Mouse (Mus musculus): ENCODE measurements at regions not wholly inside any gene's neighbourhood (a gene's known extent, or its start where the extent isn't known, plus 50 kb on each side); places are given as distances from the start of the nearest gene placed in this dataset.

DNA sequence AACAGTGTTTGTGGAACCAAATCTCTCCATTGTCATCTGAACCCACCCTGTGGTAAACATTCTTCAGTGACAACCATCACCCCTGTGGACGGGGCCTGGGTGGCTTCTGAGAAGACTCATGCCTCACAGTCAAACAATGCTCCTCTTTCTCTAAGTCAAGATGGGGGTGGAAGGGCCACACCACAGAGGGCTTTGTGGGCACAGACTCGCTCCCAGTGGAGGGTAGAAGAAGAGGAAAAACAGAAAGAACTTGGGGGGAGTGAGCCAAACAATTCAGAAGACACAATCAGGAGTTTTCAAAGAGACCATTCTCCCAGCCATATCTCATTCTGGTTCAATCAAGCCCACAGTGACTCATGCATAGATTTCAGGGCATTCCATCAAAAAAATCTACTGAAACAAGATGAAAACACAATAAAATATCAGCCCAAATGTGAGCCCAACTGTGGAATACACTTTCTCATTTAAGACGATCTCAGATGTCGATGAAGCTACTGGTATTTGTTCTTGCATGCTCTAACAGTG, 339.7 kb downstream of the Setd4 start:
- no peak for DNase-seq (ENCODE audit: low spot score)

- no peak for DNase-seq (ENCODE audit: low spot score)
Measured at GRCm38 (mm10) chr16:93263141-93263815, 340.6 kb downstream of the Setd4 start.

DNA sequence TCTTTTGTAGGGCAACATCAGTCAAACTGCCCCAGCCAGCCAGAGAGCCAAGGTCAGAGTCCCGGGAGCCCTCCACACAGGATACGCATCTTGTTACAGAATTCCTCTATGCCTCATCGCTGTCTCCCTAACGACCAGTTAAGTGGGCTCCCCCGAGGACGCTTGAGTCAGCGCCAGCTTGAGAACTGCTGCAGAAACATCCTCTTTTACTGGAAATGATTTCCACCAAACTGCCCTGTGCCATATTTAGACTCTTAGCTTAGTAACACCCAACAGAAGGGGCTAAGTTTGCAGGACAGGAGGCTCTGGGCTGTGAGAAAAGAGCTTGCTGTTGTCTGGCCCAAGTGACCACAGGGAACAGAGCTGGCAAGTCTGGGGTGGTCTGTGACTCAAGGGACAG, 357.0 kb downstream of the Setd4 start:
- no peak for DNase-seq (ENCODE audit: low spot score)

DNA sequence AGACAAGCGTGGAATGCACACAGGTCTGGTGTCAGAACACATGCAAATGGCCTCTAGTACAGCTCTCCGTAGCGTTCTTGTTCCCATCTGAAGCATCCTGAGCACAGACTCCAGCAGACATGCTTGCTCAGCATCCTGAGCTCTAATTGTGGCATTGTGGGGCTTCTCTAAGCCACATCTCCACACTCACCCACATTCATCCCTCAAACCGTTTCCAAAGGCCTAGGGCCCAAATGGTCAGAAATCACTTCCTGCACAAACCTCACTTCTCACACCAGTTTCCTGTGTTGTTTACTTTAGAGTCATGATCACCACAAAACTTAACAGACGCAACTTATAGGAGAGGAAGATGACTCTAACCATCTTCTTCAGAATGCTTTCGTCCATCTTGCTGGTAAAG, 358.1 kb downstream of the Setd4 start:
- no peak for DNase-seq (ENCODE audit: low spot score)

DNA sequence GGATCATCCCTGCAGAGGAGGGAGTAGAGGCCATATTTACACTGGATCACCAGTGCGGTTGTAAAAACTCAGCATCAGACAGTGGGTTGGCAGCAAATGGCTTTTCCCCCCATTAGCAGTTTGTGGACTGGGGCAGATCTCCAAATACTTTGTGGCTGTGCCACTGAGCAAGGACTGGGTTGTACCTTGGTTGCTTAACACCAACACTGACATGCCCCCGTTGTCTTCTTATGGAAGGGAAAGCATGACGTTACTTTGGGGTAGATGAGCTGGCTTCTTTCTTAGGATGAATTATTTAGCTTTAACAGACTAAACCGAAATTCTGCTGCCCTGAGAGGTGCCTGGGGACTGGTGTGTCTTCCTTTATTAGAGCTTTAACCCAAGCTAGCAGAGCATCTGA, 365.0 kb downstream of the Setd4 start:
- DNase-seq (ENCODE audit: low spot score) = no peak

DNA sequence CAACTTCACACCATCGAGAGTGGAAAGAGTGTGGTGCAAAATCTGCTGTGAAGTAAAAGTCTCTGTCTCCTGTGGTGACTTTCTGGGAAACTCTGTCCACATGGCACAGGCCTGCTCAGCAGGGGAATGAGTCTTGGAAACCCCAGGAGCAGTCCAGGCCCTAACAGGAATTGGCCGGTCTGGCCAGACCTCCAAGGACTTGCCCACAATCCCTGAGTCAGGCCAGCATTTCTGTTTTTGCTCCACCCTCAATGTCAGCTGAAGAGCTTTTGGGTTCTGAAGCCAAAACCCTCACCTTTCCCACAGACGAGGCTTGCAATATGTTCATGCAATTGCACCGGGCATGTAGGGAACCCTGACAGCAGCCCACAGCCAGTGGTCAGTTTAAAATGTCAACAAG, 365.5 kb downstream of the Setd4 start:
- no peak for DNase-seq (ENCODE audit: low spot score)

DNA sequence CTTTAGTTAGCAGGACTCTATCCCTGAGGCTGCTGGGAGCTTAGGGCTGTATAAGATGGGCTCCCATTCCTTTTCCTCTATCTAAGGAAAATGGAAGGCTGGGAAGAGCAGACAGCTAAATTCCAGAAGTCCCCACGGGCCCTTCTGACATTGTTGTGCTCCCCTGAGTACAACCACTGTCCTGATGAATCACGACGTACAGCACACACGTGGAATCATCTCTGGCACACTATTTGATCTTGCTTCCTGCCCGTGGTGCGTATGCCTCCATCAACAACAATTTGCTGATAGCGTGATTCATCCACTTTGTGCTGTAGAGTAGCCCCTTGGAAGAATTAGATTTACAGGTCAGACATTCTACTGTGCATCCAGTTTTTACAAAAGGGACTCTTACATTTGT, 378.2 kb downstream of the Setd4 start:
- no peak for DNase-seq (ENCODE audit: low spot score)

DNA sequence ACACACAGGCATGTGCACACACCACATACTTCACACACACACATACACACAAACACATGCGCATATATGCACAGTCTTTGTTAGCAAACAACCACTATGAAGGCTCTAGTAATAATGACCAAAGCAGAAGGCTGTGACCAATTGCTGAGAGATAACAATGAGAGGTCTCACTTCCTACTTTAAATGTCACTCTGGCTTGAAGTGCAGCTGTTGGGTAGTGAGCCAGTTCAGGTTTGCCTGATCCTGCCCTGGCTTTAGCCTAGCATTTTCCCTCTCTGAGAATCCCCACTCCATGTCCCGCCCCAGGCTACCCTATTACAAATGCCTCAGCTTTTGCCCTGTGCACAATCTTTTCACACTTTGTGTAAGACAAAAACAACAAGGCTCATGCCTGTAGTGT, 378.7 kb downstream of the Setd4 start:
- no peak for DNase-seq (ENCODE audit: low spot score)

- no peak for DNase-seq (ENCODE audit: low spot score)
Measured at GRCm38 (mm10) chr16:93219731-93220130, 384.1 kb downstream of the Setd4 start.

DNA sequence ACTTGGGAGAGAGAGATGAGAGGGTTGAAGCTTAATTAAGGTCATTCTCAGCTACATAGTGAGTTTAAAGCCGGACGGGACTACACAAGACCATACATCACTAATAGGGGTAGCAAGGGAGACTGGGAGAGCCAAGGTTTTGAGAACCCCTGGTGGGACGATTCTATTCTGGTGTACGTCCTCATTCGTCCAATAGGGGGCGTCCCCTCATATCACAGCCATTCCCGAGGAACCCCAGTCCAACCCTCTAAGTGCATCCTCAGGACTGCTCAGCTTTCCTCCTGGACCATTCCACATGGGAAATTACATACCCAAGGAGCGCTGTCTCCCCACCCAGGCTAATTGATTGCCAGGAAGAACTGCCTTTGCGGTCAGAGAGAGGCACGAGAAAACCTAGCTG, 385.5 kb downstream of the Setd4 start:
- DNase-seq (ENCODE audit: low spot score) = no peak

DNA sequence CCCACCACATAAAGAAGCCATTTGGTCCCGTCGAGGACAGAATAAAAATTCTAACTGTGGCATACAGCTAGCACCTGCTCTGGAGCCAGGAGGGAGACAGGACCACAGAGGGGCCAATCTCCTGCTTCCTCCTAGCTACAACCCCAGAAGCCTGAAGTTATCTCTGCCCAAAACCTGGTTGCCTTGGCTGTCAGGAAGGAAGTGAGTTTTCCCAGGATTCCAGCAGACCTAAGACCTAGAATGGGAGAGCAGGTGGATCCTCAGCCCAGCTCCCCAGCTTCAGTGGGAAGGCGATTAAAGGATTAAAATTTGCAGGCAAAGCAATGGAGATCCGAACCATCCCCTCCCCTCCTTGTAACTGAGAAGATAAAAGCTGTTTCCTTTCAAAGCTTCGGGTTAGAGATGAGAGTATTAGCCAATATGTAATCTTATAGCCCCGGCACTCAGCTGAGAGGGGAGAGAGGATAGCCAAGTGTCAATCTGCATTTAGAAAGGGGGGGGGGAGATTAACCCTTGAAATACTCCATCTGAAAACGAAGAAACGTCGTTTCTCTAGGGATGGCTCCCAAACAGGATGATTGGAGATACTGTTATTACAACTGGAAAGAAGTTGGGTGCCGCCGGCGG, 386.1 kb downstream of the Setd4 start:
- DNase-seq (ENCODE audit: low spot score) = no peak

GRCm38 (mm10) chr16:93215630-93216029, 388.2 kb downstream of the Setd4 start:
- DNase-seq (ENCODE audit: low spot score) = no peak

DNA sequence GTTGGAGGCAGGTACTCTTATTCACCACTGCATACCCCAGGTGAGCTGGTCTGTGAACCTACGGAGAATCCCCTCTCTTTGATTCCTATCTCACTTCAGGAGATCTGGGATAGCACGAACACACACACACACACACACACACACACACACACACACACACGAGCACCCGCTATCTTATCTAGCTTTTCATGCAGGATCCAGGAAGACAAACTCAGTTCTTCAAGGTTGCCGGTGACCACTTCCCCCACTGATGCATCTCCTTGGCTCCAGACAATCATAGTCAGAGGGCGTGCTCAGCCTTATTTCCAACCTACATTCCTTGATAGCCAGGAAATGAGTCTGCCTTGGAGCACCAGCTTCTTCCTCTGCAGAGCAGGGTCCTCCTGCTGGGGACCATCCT, 387.7 kb upstream of the Runx1 start:
- no peak for DNase-seq (ENCODE audit: low spot score)

DNA sequence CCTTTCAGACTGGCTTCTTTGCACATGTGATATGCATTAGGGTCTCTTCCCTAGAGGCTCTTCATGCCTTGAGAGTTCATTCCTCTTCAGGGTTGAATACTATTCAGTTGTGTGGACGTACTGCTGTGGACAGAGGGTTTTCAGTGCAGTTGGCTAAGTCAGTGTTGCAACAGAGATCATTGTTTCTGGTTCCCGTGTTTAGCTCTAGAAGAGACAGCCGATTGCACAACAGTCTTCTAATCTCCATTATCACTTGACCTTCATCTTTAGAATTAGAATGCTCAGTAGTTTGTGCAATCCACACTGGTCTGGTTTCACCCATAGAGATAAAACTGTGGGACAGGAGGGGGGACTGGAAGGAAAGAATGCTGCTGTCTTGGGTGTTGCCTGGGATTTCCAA, 381.7 kb upstream of the Runx1 start:
- DNase-seq (ENCODE audit: low spot score) = no peak

GRCm38 (mm10) chr16:93207217-93207616, 381.3 kb upstream of the Runx1 start:
- no peak for DNase-seq (ENCODE audit: low spot score)

DNA sequence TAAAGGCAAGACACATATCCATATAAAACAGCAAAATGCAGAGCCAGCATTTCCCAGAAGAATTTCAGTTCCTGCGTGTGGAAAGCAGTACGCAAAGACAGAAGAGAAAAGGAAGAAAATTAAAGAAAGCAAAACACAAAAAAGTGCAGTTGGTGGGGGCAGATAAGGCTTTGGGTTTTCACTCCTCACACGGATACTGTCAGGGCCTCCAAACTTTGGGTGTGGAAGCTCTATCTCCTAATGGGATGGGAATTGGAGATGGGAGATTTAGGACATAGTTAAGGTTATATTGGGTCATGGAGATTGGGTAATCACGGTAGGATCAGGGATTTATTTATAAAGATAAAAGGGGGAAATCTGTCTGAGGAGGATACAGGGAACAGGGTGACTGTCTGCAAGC, 380.4 kb upstream of the Runx1 start:
- DNase-seq (ENCODE audit: low spot score) = no peak

- no peak for DNase-seq (ENCODE audit: low spot score)
Measured at GRCm38 (mm10) chr16:93204601-93205000, 378.7 kb upstream of the Runx1 start.

DNA sequence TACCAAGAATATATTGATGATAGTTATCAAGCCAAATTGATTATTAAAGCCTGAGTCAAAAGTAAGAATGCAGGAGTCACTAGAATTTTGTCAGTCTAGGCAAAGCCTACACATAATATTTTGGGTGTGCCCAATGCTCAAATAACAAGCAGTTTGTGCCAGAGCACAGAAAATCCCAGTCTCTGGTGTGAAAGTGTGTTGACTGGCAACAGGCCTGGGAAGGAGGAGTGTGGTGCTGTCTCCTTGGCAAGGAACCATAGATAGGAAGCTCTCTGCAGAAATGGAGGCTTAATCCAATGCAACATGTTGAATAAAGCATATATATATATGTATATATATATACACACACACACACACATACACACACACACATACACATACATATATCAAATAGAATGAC, 376.6 kb upstream of the Runx1 start:
- DNase-seq (ENCODE audit: low spot score) = no peak

DNA sequence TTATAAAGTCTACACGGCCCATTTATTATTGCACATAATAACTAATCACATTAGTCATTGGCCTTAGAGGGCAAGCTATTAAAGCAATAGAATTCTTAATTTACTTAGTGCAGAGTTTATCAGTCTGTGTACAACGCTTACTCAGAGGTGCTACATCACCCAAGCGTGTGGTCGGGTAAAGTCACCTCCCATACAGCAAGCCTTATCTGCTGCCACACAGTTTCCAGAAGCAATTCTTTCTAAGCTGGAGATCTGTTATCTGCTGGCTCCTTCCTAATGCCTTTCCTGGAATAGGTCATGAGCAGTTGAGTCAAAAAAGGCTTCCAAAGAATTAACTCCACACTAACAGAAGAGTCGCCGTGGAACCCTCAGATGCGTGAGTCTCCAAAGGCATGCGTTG, 371.4 kb upstream of the Runx1 start:
- no peak for DNase-seq (ENCODE audit: low spot score)

GRCm38 (mm10) chr16:93193921-93194481, 368.1 kb upstream of the Runx1 start:
- no peak for DNase-seq (ENCODE audit: low spot score)

DNA sequence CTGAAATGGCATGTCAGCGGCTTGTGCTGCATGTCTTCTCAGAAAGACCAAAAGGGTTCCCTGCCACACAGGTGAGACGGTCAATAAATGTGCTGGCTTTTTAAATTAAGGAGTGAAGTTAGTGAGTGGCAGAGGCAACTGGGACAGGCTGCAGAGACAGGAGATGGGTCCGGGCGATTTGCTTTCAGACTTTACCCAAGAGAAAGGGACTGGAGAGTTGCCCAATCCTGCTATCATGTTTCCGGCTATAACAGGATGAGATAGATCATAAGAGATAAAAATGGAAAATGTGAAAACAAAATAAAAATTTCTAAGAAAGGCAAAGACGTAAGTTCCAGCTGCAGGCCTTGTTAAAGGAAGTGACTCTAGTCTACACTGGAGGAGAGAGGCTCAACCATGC, 367.3 kb upstream of the Runx1 start:
- no peak for DNase-seq (ENCODE audit: low spot score)

GRCm38 (mm10) chr16:93192651-93193173, 366.8 kb upstream of the Runx1 start:
- DNase-seq (ENCODE audit: low spot score) = no peak

DNA sequence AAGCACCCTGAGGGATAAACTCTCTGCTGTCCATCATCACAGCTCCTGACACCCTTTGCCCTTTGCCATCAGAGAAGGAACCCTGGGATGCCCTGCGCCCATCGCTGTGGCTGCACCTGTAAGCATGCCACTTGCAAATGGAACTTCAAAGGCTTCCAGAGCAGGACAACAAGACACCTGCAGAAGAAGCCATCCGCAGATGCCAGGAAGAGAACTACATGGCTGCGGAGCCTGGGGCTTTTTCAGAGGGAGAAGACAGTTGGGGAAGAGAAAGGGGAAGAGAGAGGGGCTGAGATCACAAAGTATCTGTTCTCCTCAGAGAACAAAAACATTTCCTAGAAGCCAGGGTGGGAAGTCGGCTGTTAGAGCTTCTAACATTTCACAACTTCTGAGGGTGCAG, 365.2 kb upstream of the Runx1 start:
- DNase-seq (ENCODE audit: low spot score) = no peak
